Mouse (Mus musculus) neural tube, embryonic 12.5 days (tissue): Measurements from ENCODE around the gene Ptgdr2. TPM values are rescaled to one million over a fixed set of nuclear protein-coding genes. Genes with fewer than 3 reads are reported as not detected.

Experiments used
- ATAC-seq: fragments of 200-750 bp; cut with Nextera tagmentation; 2 replicates; pipeline ENCODE4 v1.8.0; 2017; ENCODE audit warnings: low read depth, mild to moderate bottlenecking, moderate TSS enrichment, moderate library complexity; ENCODE audit not compliant: low FRiP score
- H3K27ac ChIP-seq: fragments of 300-500 bp; sonication (generic); 2 replicates; pipeline ENCODE4 v1.5.1; 2016
- H3K27me3 ChIP-seq: fragments of 300-500 bp; sonication (generic); replicated peaks from 2 replicates; pipeline ENCODE4 v1.6.1; 2016; ENCODE audit warnings: mild to moderate bottlenecking
- H3K36me3 ChIP-seq: fragments of 300-500 bp; sonication (generic); 2 replicates; pipeline ENCODE4 v1.6.1; 2016; ENCODE audit warnings: mild to moderate bottlenecking
- H3K4me1 ChIP-seq: fragments of 300-500 bp; sonication (generic); 2 replicates; pipeline ENCODE4 v1.6.1; 2016
- H3K4me2 ChIP-seq: fragments of 300-500 bp; sonication (generic); replicated peaks from 2 replicates; pipeline ENCODE4 v1.6.1; 2016; ENCODE audit warnings: mild to moderate bottlenecking
- H3K4me3 ChIP-seq: fragments of 300-500 bp; sonication (generic); 2 replicates; pipeline ENCODE4 v1.5.1; 2016
- H3K9ac ChIP-seq: fragments of 300-500 bp; sonication (generic); 2 replicates; pipeline ENCODE4 v1.6.1; 2016; ENCODE audit warnings: mild to moderate bottlenecking
- H3K9me3 ChIP-seq: fragments of 300-500 bp; sonication (generic); 2 replicates; pipeline ENCODE4 v1.6.1; 2016; ENCODE audit warnings: mild to moderate bottlenecking
- WGBS: fragments of 180-500 bp; shearing (Covaris S2); methylation state at CpG from one replicate; pipeline ENCODE4 v1.1.7; 2016; 5-methylcytosine and 5-hydroxymethylcytosine counted together
- polyA plus RNA-seq: library from polyadenylated mRNA; unstranded; fragments of >200 nt; fragmentation: Nextera tagmentation; extraction: Ambion mirVana; gene quantifications from 2 replicates; pipeline ENCODE4 v1.2.1, GENCODE M21; 2016

Ptgdr2 gene
- polyA plus RNA-seq, 1 experiment from 2014 or later, result not detected

DNA sequence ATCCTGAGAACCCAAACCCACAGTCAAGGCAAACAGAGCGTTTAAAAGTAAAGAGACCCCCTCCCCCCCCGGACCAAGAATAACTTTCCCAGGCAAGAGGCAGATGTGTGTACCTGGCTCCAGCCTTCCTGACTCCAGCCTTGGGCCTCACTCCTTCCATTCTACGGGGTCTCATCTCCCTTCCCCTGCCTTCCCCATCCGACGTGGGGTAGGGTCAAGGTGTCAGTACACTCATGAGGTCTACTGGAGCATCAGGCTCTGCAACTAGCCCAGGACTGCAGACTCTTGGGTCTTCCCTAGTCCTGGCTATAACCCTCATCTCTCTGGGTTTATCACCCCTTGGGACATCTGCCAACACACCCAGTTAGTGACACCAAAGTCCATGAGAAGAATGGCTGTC, 43.2 kb downstream of the Ptgdr2 start:
- Histone ChIP-seq H3K27ac (no peak overlapping the region), H3K9ac (no peak overlapping the region), H3K4me1 (0 out of 2 replicates have a peak, but pooled peaks cover 6% of the 10 kb centered on the region), H3K9me3 (no peaks in the 10 kb centered on the region), H3K4me2 (no peak overlapping the region), H3K36me3 (no peaks in the 10 kb centered on the region), H3K4me3 (no peak overlapping the region), H3K27me3 (no peaks in the 10 kb centered on the region)
- WGBS, result 92% methylated on average over 5 of the region's 5 CpGs
- ATAC-seq, result 0 out of 2 replicates have a peak, but pooled peaks have one; percentile 11

DNA sequence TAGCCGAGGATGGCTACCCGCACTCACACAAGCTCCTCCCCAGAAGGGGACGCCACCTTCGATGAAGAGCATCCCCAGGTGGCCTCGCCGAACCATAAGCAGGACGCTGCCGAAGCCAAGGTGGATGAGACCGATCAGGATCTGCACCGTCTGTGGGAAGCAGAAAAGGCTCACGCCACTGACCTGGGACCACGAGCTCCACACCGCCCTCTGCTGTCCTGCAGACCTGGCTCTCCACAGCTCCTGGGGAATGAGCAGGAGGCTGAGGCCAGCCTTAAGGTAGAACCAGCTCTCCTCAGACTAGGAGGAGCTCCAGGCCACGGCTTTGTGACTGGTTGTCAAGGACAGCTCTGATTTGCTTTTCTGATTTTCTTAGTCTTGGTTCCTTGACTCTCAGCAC, 46.2 kb downstream of the Ptgdr2 start:
- Histone ChIP-seq H3K4me1 (0 out of 2 replicates have a peak, but pooled peaks cover 6% of the 10 kb centered on the region), H3K27me3 (no peaks in the 10 kb centered on the region), H3K36me3 (no peaks in the 10 kb centered on the region), H3K9ac (no peak overlapping the region), H3K4me2 (peak overlapping the region; percentile 30; the same call in 1 of the 2 replicates), H3K27ac (no peak overlapping the region), H3K9me3 (no peaks in the 10 kb centered on the region), H3K4me3 (no peak overlapping the region)
- whole genome bisulfite sequencing, result 32% methylated on average over 14 of the region's 14 CpGs
- no peak for ATAC-seq

DNA sequence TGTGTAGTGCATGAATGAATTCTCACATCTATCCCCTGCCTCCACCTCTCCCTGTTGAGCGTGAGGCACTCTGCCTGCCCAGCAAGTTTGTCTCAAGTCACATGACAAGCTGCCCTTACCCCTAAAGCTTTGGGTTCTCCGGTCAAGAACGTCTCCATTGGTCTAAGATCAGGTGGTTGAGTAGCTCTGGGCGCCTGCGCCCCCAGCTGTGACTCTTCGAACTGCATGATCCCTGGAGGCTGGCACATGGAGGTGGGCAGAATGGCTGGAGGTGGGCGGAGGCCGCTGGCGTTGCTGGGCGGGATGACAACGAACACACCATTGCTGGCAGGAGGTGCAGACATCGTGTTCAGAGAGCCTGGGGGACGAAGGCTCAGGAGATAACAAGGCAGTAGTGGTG, 47.6 kb downstream of the Ptgdr2 start:
- H3K4me1 ChIP-seq, result 0 out of 2 replicates have a peak, but pooled peaks cover 5% of the 10 kb centered on the region
- H3K4me3 ChIP-seq, result no peak overlapping the region
- no peak overlapping the region for H3K4me2 ChIP-seq
- 81% methylated on average over 13 of the region's 13 CpGs for WGBS
- no peaks in the 10 kb centered on the region for H3K36me3 ChIP-seq
- H3K27ac ChIP-seq, result no peak overlapping the region
- H3K9me3 ChIP-seq, result no peaks in the 10 kb centered on the region
- H3K27me3 ChIP-seq, result no peaks in the 10 kb centered on the region
- ATAC-seq, result no peak
- no peak overlapping the region for H3K9ac ChIP-seq

DNA sequence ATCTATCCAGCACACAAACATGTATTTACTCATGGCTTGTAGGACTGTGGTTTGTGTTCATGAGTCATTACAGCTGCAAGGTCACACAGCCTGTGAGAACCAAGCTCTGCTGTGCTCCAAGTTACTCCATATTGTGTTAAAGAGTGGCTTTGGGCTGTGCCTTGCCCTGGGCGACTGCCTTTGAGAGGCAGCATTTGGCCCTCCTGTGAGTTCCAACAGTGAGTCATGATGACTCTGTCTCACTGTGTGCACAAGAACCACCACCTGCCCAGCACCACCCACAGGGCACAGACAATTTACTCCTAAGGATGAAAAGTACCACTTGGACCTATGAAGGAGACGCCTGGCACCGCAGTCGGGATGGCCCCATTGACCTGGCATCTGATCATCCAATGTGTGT, 48.9 kb downstream of the Ptgdr2 start:
- Histone ChIP-seq H3K36me3 (no peaks in the 10 kb centered on the region), H3K4me1 (no peaks in the 10 kb centered on the region), H3K9ac (no peak overlapping the region), H3K27me3 (no peaks in the 10 kb centered on the region), H3K4me3 (no peak overlapping the region), H3K4me2 (no peak overlapping the region), H3K27ac (no peak overlapping the region), H3K9me3 (no peaks in the 10 kb centered on the region)
- ATAC-seq, result no peak
- WGBS, result 89% methylated on average over 4 of the region's 4 CpGs

DNA sequence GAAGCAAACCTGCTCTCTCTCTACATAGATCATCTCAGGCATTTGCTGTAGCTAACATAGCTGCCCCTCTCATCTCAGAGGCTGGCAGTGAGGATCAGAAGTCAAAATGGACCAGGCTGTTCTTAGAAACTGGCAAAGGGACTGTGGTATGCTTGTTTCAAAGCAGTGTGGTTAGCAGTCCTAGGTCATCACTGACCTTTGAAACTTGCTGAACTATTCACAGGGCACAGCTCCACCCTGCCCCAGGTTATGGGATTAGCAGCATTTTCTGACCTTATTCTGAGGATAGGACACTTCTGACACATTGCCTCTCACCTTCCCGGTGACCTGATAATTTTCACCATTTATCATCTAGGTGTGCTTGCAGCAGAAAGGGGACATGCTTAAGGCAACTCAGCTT, 51.6 kb downstream of the Ptgdr2 start:
- Histone ChIP-seq H3K27ac (no peak overlapping the region), H3K9ac (no peak overlapping the region), H3K4me2 (no peak overlapping the region), H3K36me3 (no peaks in the 10 kb centered on the region), H3K4me1 (no peaks in the 10 kb centered on the region), H3K27me3 (no peaks in the 10 kb centered on the region), H3K9me3 (no peaks in the 10 kb centered on the region), H3K4me3 (no peak overlapping the region)
- no peak for ATAC-seq
- 92% methylated on average over 1 of the region's 1 CpGs for WGBS

DNA sequence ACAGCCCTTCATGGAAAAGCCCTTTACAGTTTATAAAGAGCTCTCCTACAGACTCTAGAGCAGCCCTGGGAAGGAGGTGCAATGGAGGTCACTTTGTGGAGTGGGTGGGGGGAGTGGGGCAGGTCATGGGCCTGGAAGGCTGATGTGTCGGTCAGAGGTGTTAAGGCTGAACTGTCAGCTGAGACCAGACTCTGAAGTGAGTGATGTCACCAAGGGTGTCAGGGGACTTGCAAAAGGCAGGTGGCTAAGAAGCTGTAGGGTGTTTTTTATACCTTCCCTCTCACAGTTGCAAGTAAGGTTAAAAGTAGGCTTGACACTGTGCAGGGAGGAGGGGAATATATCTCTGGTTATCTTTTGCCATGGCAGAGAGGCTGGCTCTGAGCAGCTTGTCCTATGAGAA, 53.8 kb downstream of the Ptgdr2 start:
- Histone ChIP-seq H3K4me1 (no peaks in the 10 kb centered on the region), H3K27ac (no peak overlapping the region), H3K36me3 (no peaks in the 10 kb centered on the region), H3K9ac (no peak overlapping the region), H3K4me3 (no peak overlapping the region), H3K27me3 (no peaks in the 10 kb centered on the region), H3K4me2 (no peak overlapping the region), H3K9me3 (no peaks in the 10 kb centered on the region)
- ATAC-seq, result no peak
- 65% methylated on average over 1 of the region's 1 CpGs for WGBS

DNA sequence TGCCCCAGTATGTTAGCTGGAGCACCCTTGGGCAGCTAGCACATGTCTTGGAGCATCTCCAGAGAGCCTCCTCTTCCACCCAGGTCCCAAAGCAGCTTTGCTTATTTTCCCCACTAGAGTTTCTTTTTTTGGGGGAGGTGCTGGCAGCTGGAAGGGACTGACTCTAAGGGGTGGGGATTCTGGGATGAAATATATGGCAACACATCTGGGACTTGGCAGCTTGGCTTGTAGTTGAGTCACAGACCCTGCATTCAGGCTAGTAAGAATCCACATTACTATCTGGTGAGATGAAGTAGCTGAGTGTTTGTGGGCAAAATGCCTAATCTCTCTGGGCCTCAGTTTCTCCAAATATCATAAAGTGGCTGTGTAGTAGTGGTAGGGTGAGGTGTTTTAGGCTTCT, 55.0 kb downstream of the Ptgdr2 start:
- ATAC-seq, result no peak
- no peak overlapping the region for H3K4me2 ChIP-seq
- no peaks in the 10 kb centered on the region for H3K4me1 ChIP-seq

More for the DNA sequence above, 55.0 kb downstream of the Ptgdr2 start:
- H3K36me3 ChIP-seq, result no peaks in the 10 kb centered on the region
- no peaks in the 10 kb centered on the region for H3K27me3 ChIP-seq
- H3K9me3 ChIP-seq, result no peaks in the 10 kb centered on the region
- H3K27ac ChIP-seq, result no peak overlapping the region
- no peak overlapping the region for H3K4me3 ChIP-seq
- H3K9ac ChIP-seq, result no peak overlapping the region

Other genes with a start within 250 kb of the Ptgdr2 start
- 33.8 and 39.2 TPM in 2 replicates for gene Vps37c, start 248.4 kb upstream of the Ptgdr2 start, polyA plus RNA-seq
- gene Cd5, start 198.2 kb upstream of the Ptgdr2 start, polyA plus RNA-seq, result 0.08 TPM in 1 of 2 replicates, not detected in the other
- 0.06 TPM in 1 of 2 replicates, not detected in the other for gene Cd6, start 107.1 kb upstream of the Ptgdr2 start, polyA plus RNA-seq
- gene Slc15a3, start 97.4 kb upstream of the Ptgdr2 start, polyA plus RNA-seq, result 0.20 and 0.46 TPM in 2 replicates
- 151 and 157 TPM in 2 replicates for gene Tmem132a, start 67.2 kb upstream of the Ptgdr2 start, polyA plus RNA-seq
- 38.7 and 39.1 TPM in 2 replicates for gene Tmem109, start 55.2 kb upstream of the Ptgdr2 start, polyA plus RNA-seq
- 39.0 and 44.8 TPM in 2 replicates for gene Prpf19, start 41.9 kb upstream of the Ptgdr2 start, polyA plus RNA-seq
- gene Zp1, start 16.5 kb upstream of the Ptgdr2 start, polyA plus RNA-seq, result 0.10 TPM in 1 of 2 replicates, not detected in the other
- 20.4 and 21.5 TPM in 2 replicates for gene Ccdc86, start 12.1 kb downstream of the Ptgdr2 start, polyA plus RNA-seq
- not detected in 2 replicates for gene Ms4a10, start 37.5 kb downstream of the Ptgdr2 start, polyA plus RNA-seq
- not detected in 2 replicates for gene Ms4a15, start 56.1 kb downstream of the Ptgdr2 start, polyA plus RNA-seq
- gene Ms4a18, start 80.9 kb downstream of the Ptgdr2 start, polyA plus RNA-seq, result not detected in 2 replicates
- not detected in 2 replicates for gene Ms4a8a, start 143.9 kb downstream of the Ptgdr2 start, polyA plus RNA-seq
- gene 1700017D01Rik, start 193.7 kb downstream of the Ptgdr2 start, polyA plus RNA-seq, result not detected in 2 replicates
- gene 1700025F22Rik, start 228.2 kb downstream of the Ptgdr2 start, polyA plus RNA-seq, result not detected in 2 replicates